Mouse (Mus musculus) ES-E14 (cell line): ENCODE measurements around the gene Nav3. TPM values are rescaled to one million over a fixed set of nuclear protein-coding genes. Genes with fewer than 3 reads are reported as not detected.

ENCODE experiments used
- DNase-seq: peaks from one replicate; pipeline ENCODE4 v3.0.0-alpha.2; 2013; ENCODE audit warnings: low read depth, low spot score
- H3K27ac ChIP-seq: 2 replicates; pipeline ENCODE4 v1.5.1; 2012; ENCODE audit warnings: low read depth, mild to moderate bottlenecking, low read length, moderate library complexity, mixed read lengths; ENCODE audit not compliant: poor library complexity, insufficient read depth, severe bottlenecking
- H3K36me3 ChIP-seq: 2 replicates; pipeline ENCODE4 v1.6.1; 2012; ENCODE audit warnings: mild to moderate bottlenecking, low read length, moderate library complexity, mixed read lengths; ENCODE audit not compliant: control insufficient read depth, poor library complexity, insufficient read depth, severe bottlenecking
- H3K4me1 ChIP-seq, 2 experiments: fragments of 150-350 bp in 1 of 2; sonication (generic) in 1 of 2; 2 replicates each; pipeline ENCODE4 v1.6.1; 2012; ENCODE audit warnings: low read length in 2 of 2, mild to moderate bottlenecking in 1 of 2, mixed read lengths in 1 of 2; ENCODE audit not compliant: control insufficient read depth in 2 of 2, insufficient read depth in 2 of 2, poor library complexity in 1 of 2
- H3K4me3 ChIP-seq, 2 experiments: fragments of 150-350 bp in 1 of 2; sonication (generic) in 1 of 2; 2 replicates each; pipeline ENCODE4 v1.5.1; 2012; ENCODE audit warnings: low read length in 2 of 2, low read depth in 1 of 2, mild to moderate bottlenecking in 1 of 2, mixed read lengths in 1 of 2; ENCODE audit not compliant: insufficient read depth in 1 of 2, poor library complexity in 1 of 2, severe bottlenecking in 1 of 2
- H3K9ac ChIP-seq: 2 replicates; pipeline ENCODE4 v1.6.1; 2012; ENCODE audit warnings: low read depth, mild to moderate bottlenecking, low read length, mixed read lengths; ENCODE audit not compliant: poor library complexity, insufficient read depth, severe bottlenecking
- H3K9me3 ChIP-seq: fragments of 150-350 bp; sonication (generic); 2 replicates; pipeline ENCODE4 v1.6.1; 2012; ENCODE audit warnings: low read depth, mild to moderate bottlenecking, low read length; ENCODE audit not compliant: control insufficient read depth, insufficient read depth
- CHD2 ChIP-seq: IDR thresholded peaks from 2 replicates; pipeline ENCODE4 v1.6.1; 2014; ENCODE audit warnings: mild to moderate bottlenecking, low read depth, low read length, inconsistent platforms
- HCFC1 ChIP-seq: IDR thresholded peaks from 2 replicates; pipeline ENCODE4 v1.6.1; 2012; ENCODE audit warnings: low read length, inconsistent platforms, borderline replicate concordance; ENCODE audit not compliant: insufficient read depth
- MAFK ChIP-seq: IDR thresholded peaks from 2 replicates; pipeline ENCODE4 v1.6.1; 2014; ENCODE audit warnings: mild to moderate bottlenecking, low read depth, low read length, inconsistent platforms; ENCODE audit not compliant: insufficient read depth
- ZC3H11A ChIP-seq: IDR thresholded peaks from 2 replicates; pipeline ENCODE4 v1.6.1; 2012; ENCODE audit warnings: low read depth, mild to moderate bottlenecking, inconsistent platforms, low read length, borderline replicate concordance
- ZNF384 ChIP-seq: IDR thresholded peaks from 2 replicates; pipeline ENCODE4 v1.6.1; 2012; ENCODE audit warnings: low read depth, low read length, inconsistent platforms
- in situ Hi-C, 2 experiments: fragments of 600-800 bp; cut with MboI; formaldehyde crosslinking; loops; one replicate each; pipeline ENCODE4 v1.15.1; 2025; ENCODE audit warnings: low sequenced_read_pairs in 2 of 2, inconsistent platforms in 1 of 2; ENCODE audit not compliant: unreplicated experiment in 2 of 2
- total RNA-seq: library from RNA; depleted of rRNA; stranded (reverse); fragments of 300-350 nt; gene quantifications from 2 replicates; pipeline ENCODE4 v1.2.3, GENCODE M21; 2012

Nav3 gene
- total RNA-seq, 1 experiment = 1.4 TPM

DNA sequence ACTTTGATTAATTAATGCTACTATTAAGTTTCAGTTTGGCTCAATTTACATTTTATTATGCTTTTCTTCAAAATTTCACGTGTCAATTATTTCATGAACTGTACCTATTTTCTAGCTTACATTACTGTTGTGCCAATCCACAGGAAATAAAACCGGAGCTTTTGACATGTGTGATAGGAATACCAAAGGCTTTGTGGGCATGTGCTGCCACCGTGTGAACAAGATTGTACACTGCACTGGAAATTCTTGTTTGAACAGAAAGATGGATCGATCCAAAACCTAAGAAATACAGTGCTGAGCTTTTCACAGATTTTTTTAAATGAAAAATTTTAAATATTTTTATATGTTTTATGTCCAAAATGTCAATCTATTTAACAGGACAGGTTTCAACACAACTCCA lies 591.3 kb downstream of the Nav3 start:
- Histone ChIP-seq H3K36me3 (no peaks in the 10 kb centered on the region), H3K27ac (no peak overlapping the region), H3K9me3 (no peaks in the 10 kb centered on the region), H3K4me3 (no peak overlapping the region), H3K4me1 (no peaks in the 10 kb centered on the region), H3K9ac (no peak overlapping the region)
- no peak for DNase-seq
- TF ChIP-seq ZNF384 (no peak), MAFK (no peak)
- in situ Hi-C loops = loop anchor here in 1 of 2 experiments (25.0 kb wide), 1 partner anchor 1127 kb away; no protein-coding TSS in a partner anchor

DNA sequence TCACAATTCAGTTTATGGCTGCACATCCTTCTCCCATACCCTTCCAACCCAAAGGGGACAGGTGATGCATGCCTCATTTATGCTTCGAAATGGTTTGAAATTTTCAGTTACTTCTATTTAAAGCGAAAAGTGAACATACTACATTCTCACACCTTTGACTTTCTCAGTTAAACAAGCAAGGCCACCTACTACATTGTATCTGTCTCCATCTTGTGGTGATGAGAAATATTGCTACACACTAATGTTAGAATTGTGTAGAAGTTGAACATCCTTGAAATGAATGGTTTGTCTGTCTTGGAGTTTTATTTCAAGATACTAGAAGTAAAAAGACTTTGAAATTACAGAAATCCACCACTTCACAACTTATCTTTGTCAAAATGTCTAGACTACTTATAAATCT lies 594.7 kb downstream of the Nav3 start:
- no peak overlapping the region for H3K27ac ChIP-seq
- H3K9ac ChIP-seq = no peak overlapping the region
- H3K36me3 ChIP-seq = no peaks in the 10 kb centered on the region
- no peaks in the 10 kb centered on the region for H3K4me1 ChIP-seq
- TF ChIP-seq CHD2 = no peak
- no peak for TF ChIP-seq HCFC1
- 0 out of 2 replicates have a peak, but pooled peaks have one; percentile 27 for TF ChIP-seq ZC3H11A
- no peak for TF ChIP-seq MAFK
- no peak for TF ChIP-seq ZNF384
- in situ Hi-C loops = loop anchor here in 1 of 2 experiments (25.0 kb wide), 1 partner anchor 1124 kb away; no protein-coding TSS in a partner anchor
- peak; percentile 12 for DNase-seq
- H3K4me3 ChIP-seq = no peak overlapping the region
- H3K9me3 ChIP-seq = no peaks in the 10 kb centered on the region

GRCm38 (mm10) chr10:109858568-109858967 lies 597.4 kb downstream of the Nav3 start:
- no peak overlapping the region for H3K4me3 ChIP-seq
- no peak overlapping the region for H3K27ac ChIP-seq
- no peak for TF ChIP-seq MAFK
- TF ChIP-seq ZC3H11A = no peak
- no peak for TF ChIP-seq HCFC1
- DNase-seq = no peak
- in situ Hi-C loops = loop anchor here in 1 of 2 experiments (25.0 kb wide), 1 partner anchor 1121 kb away; no protein-coding TSS in a partner anchor
- no peaks in the 10 kb centered on the region for H3K4me1 ChIP-seq
- H3K9me3 ChIP-seq = no peaks in the 10 kb centered on the region
- no peaks in the 10 kb centered on the region for H3K36me3 ChIP-seq
- H3K9ac ChIP-seq = no peak overlapping the region

GRCm38 (mm10) chr10:109852392-109852791 lies 603.6 kb downstream of the Nav3 start:
- no peaks in the 10 kb centered on the region for H3K4me1 ChIP-seq
- no peak overlapping the region for H3K4me3 ChIP-seq
- H3K9me3 ChIP-seq = no peaks in the 10 kb centered on the region
- H3K27ac ChIP-seq = no peak overlapping the region
- H3K36me3 ChIP-seq = no peaks in the 10 kb centered on the region
- no peak for DNase-seq
- in situ Hi-C loops = loop anchor here in 1 of 2 experiments (25.0 kb wide), 1 partner anchor 1115 kb away; no protein-coding TSS in a partner anchor
- no peak overlapping the region for H3K9ac ChIP-seq
- TF ChIP-seq MAFK (no peak), CHD2 (no peak), HCFC1 (no peak), ZC3H11A (no peak), ZNF384 (no peak)

GRCm38 (mm10) chr10:109847631-109848030 lies 608.4 kb downstream of the Nav3 start:
- TF ChIP-seq CHD2 (no peak), HCFC1 (no peak), ZC3H11A (no peak), MAFK (no peak), ZNF384 (no peak)
- Histone ChIP-seq H3K27ac (no peak overlapping the region), H3K4me3 (no peak overlapping the region), H3K36me3 (no peaks in the 10 kb centered on the region), H3K9me3 (no peaks in the 10 kb centered on the region), H3K9ac (no peak overlapping the region), H3K4me1 (no peaks in the 10 kb centered on the region)
- DNase-seq = no peak
- in situ Hi-C loops = no loop called here
